In genomic region chr11:69421131-69421977, GRCm38 (mm10) we compare ENCODE assay signal across 9 mouse cellular contexts. TPM values are rescaled to one million over a fixed set of nuclear protein-coding genes. Genes with fewer than 3 reads are reported as not detected.
A peak's percentile ranks its signal among the peaks of the same experiment; 100 is the strongest.
DNase-seq lines count a peak whose midpoint lies in the region; ATAC-seq lines count a peak whose summit lies in the region.
"Had no signal": no experiment of that assay in that cellular context is flagged by ENCODE, and none has a peak within 500 bp of the region (broad histone marks: within the 10 kb centered on the region; RNA-seq: fewer than 3 reads in every experiment).

No protein-coding gene starts in this region.

- H3K9me3 ChIP-seq in kidney, embryonic 16.5 days (ENCODE audit: low read length) = no peaks in the 10 kb centered on the region
- no peaks in the 10 kb centered on the region for H3K9me3 ChIP-seq in forebrain, embryonic 15.5 days
- no peaks in the 10 kb centered on the region for H3K9me3 ChIP-seq in midbrain, embryonic 11.5 days (ENCODE audit: control insufficient read depth, low read length)

- peaks cover 33% of the 10 kb centered on the region for H3K4me1 ChIP-seq in kidney, embryonic 16.5 days (ENCODE audit: insufficient read depth, low read length)
- H3K4me1 ChIP-seq in forebrain, embryonic 15.5 days = peaks cover 50% of the 10 kb centered on the region
- H3K4me1 ChIP-seq in midbrain, embryonic 11.5 days (ENCODE audit: control insufficient read depth, insufficient read depth, low read length) = peaks cover 29% of the 10 kb centered on the region

- H3K36me3 ChIP-seq in kidney, embryonic 16.5 days (ENCODE audit: insufficient read depth, low read length) = no peaks in the 10 kb centered on the region
- no peaks in the 10 kb centered on the region for H3K36me3 ChIP-seq in forebrain, embryonic 15.5 days
- H3K36me3 ChIP-seq in midbrain, embryonic 11.5 days (ENCODE audit: control insufficient read depth, insufficient read depth, low read length) = no peaks in the 10 kb centered on the region

- H3K27ac ChIP-seq in kidney, embryonic 16.5 days (ENCODE audit: low read length) = no peak overlapping the region
- H3K27ac ChIP-seq in forebrain, embryonic 15.5 days (replicated peaks) = no peak overlapping the region
- no peak overlapping the region for H3K27ac ChIP-seq in midbrain, embryonic 11.5 days (ENCODE audit: low read depth, low read length)

- H3K27me3 ChIP-seq in kidney, embryonic 16.5 days (ENCODE audit: insufficient read depth, low read length) = peaks cover 28% of the 10 kb centered on the region
- H3K27me3 ChIP-seq in forebrain, embryonic 15.5 days = peaks cover 31% of the 10 kb centered on the region
- peaks cover 22% of the 10 kb centered on the region for H3K27me3 ChIP-seq in midbrain, embryonic 11.5 days (ENCODE audit: control insufficient read depth, insufficient read depth, low read length)

- H3K4me3 ChIP-seq in kidney, embryonic 16.5 days (ENCODE audit: low read length) = no peak overlapping the region
- H3K4me3 ChIP-seq in forebrain, embryonic 15.5 days = no peak overlapping the region
- no peak overlapping the region for H3K4me3 ChIP-seq in midbrain, embryonic 11.5 days (ENCODE audit: low read depth, low read length)

- WGBS in kidney, embryonic 16.5 days = 11% methylated on average over 25 of the region's 25 CpGs
- 9% methylated on average over 25 of the region's 25 CpGs for WGBS in forebrain, embryonic 15.5 days
- WGBS in midbrain, embryonic 11.5 days = 12% methylated on average over 25 of the region's 25 CpGs

- peak overlapping the region; percentile 24; the same call in 1 of the 2 replicates for H3K9ac ChIP-seq in kidney, embryonic 16.5 days (replicated peaks; ENCODE audit: low read length)
- H3K9ac ChIP-seq in forebrain, embryonic 15.5 days (replicated peaks) = 0 out of 2 replicates have a peak overlapping the region, but pooled peaks have one; percentile 2
- 0 out of 2 replicates have a peak overlapping the region, but pooled peaks have one; percentile 20 for H3K9ac ChIP-seq in midbrain, embryonic 11.5 days (ENCODE audit: low read length)

- peak; percentile 47 for DNase-seq in cerebellum, adult 11-12 months
- DNase-seq in cerebellum, adult 8-10 months = no peak
- DNase-seq in kidney, postnatal 14 days = no peak
- peak; percentile 88 for DNase-seq in midbrain, embryonic 11.5 days (ENCODE audit: low spot score, missing footprints)
- DNase-seq in urinary bladder, postnatal 10 days (ENCODE audit: low spot score) = no peak
- DNase-seq in left cerebral cortex, adult 8-10 months (ENCODE audit: low spot score in 2 of 2) = no peak
- DNase-seq: thymus, postnatal 25 days had no signal

- peak overlapping the region; percentile 97 for H3K4me2 ChIP-seq in kidney, embryonic 16.5 days (replicated peaks; ENCODE audit: low read depth, low read length)
- H3K4me2 ChIP-seq in forebrain, embryonic 15.5 days (replicated peaks) = 0 out of 2 replicates have a peak overlapping the region, but pooled peaks have one; percentile 98
- peak overlapping the region; percentile 7 for H3K4me2 ChIP-seq in midbrain, embryonic 11.5 days

- no peak for ATAC-seq in kidney, embryonic 16.5 days (ENCODE audit: low FRiP score, low TSS enrichment)
- ATAC-seq in forebrain, embryonic 15.5 days (replicated peaks) = no peak
- ATAC-seq in midbrain, embryonic 11.5 days (ENCODE audit: low FRiP score) = no peak

RNA-seq across cellular contexts. Expression of gene Kdm6b, which starts 7.9 kb away (rescaled TPM):
- polyA plus RNA-seq in kidney, embryonic 16.5 days (2015; fragmentation: Nextera tagmentation; extraction: Ambion mirVana) = 26.0 and 31.3 TPM in 2 replicates
- 56.6 and 58.9 TPM in 2 replicates for polyA plus RNA-seq in forebrain, embryonic 15.5 days (2015; fragmentation: Nextera tagmentation; extraction: Ambion mirVana)
- 30.2 and 31.7 TPM in 2 replicates for polyA plus RNA-seq in midbrain, embryonic 11.5 days (2014; fragmentation: Nextera tagmentation; extraction: Ambion mirVana)
- total RNA-seq in left cerebral cortex, adult 8-10 months (2022) = 10 to 100 TPM; 17.3 to 29.2 (median 21.9) TPM

RNA-seq across cellular contexts. Expression of gene Tmem88, which starts 23.3 kb away (rescaled TPM):
- polyA plus RNA-seq in kidney, embryonic 16.5 days (2015; fragmentation: Nextera tagmentation; extraction: Ambion mirVana) = 46.5 and 47.7 TPM in 2 replicates
- polyA plus RNA-seq in forebrain, embryonic 15.5 days (2015; fragmentation: Nextera tagmentation; extraction: Ambion mirVana) = 5.9 and 6.7 TPM in 2 replicates
- 11.9 and 13.1 TPM in 2 replicates for polyA plus RNA-seq in midbrain, embryonic 11.5 days (2014; fragmentation: Nextera tagmentation; extraction: Ambion mirVana)
- 1 to 10 TPM; 3.3 to 4.8 (median 3.5) TPM for total RNA-seq in left cerebral cortex, adult 8-10 months (2022)

RNA-seq across cellular contexts. Expression of gene Cyb5d1, which starts 25.9 kb away (rescaled TPM):
- 34.0 and 37.3 TPM in 2 replicates for polyA plus RNA-seq in kidney, embryonic 16.5 days (2015; fragmentation: Nextera tagmentation; extraction: Ambion mirVana)
- 44.3 and 45.9 TPM in 2 replicates for polyA plus RNA-seq in forebrain, embryonic 15.5 days (2015; fragmentation: Nextera tagmentation; extraction: Ambion mirVana)
- 44.6 and 50.5 TPM in 2 replicates for polyA plus RNA-seq in midbrain, embryonic 11.5 days (2014; fragmentation: Nextera tagmentation; extraction: Ambion mirVana)
- 10 to 100 TPM; 38.0 to 43.7 (median 42.5) TPM for total RNA-seq in left cerebral cortex, adult 8-10 months (2022)

RNA-seq across cellular contexts. Expression of gene Naa38, which starts 26.1 kb away (rescaled TPM):
- polyA plus RNA-seq in kidney, embryonic 16.5 days (2015; fragmentation: Nextera tagmentation; extraction: Ambion mirVana) = 142 and 150 TPM in 2 replicates
- 89.4 and 91.9 TPM in 2 replicates for polyA plus RNA-seq in forebrain, embryonic 15.5 days (2015; fragmentation: Nextera tagmentation; extraction: Ambion mirVana)
- 120 and 130 TPM in 2 replicates for polyA plus RNA-seq in midbrain, embryonic 11.5 days (2014; fragmentation: Nextera tagmentation; extraction: Ambion mirVana)
- 100 to 1,000 TPM in 3 of 4 experiments, 10 to 100 TPM in 1; 99.9 to 140 (median 114) TPM for total RNA-seq in left cerebral cortex, adult 8-10 months (2022)

RNA-seq across cellular contexts. Expression of gene Chd3, which starts 52.1 kb away (rescaled TPM):
- polyA plus RNA-seq in kidney, embryonic 16.5 days (2015; fragmentation: Nextera tagmentation; extraction: Ambion mirVana) = 58.6 and 67.2 TPM in 2 replicates
- polyA plus RNA-seq in forebrain, embryonic 15.5 days (2015; fragmentation: Nextera tagmentation; extraction: Ambion mirVana) = 127 and 138 TPM in 2 replicates
- polyA plus RNA-seq in midbrain, embryonic 11.5 days (2014; fragmentation: Nextera tagmentation; extraction: Ambion mirVana) = 38.2 and 39.4 TPM in 2 replicates
- 100 to 1,000 TPM; 370 to 420 (median 387) TPM for total RNA-seq in left cerebral cortex, adult 8-10 months (2022)

Comparison
In these comparisons a context has a peak if more than half of its experiments do, and no peak if none do; other contexts are left out.
1. DNase-seq: peak in cerebellum, adult 11-12 months (single experiment) and midbrain, embryonic 11.5 days (single experiment); none in cerebellum, adult 8-10 months (single experiment), kidney, postnatal 14 days (single experiment), urinary bladder, postnatal 10 days (single experiment) and left cerebral cortex, adult 8-10 months (0 of 2).
2. H3K4me2 ChIP-seq: peak in every context shown above with its lines; median percentile 98 in forebrain, embryonic 15.5 days; 97 in kidney, embryonic 16.5 days; 7 in midbrain, embryonic 11.5 days.
3. Peak in every context shown above with its lines, with median percentiles within 50 percentile points of each other: H3K9ac ChIP-seq.